Mouse (Mus musculus) E14TG2a.4 (cell line): ENCODE measurements around the gene Scel.

Experiments
- H3K27me3 ChIP-seq: 2 replicates; pipeline ENCODE4 v1.6.1; 2014; ENCODE audit warnings: low read length, control low read depth; ENCODE audit not compliant: insufficient read depth
- H3K36me3 ChIP-seq: 2 replicates; pipeline ENCODE4 v1.6.1; 2014; ENCODE audit warnings: low read length, control low read depth; ENCODE audit not compliant: insufficient read depth
- H3K4me1 ChIP-seq: replicated peaks from 2 replicates; pipeline ENCODE4 v1.6.1; 2014; ENCODE audit warnings: low read depth, low read length, control low read depth
- H3K4me3 ChIP-seq: replicated peaks from 2 replicates; pipeline ENCODE4 v1.5.1; 2014; ENCODE audit warnings: mild to moderate bottlenecking, low read length
- H3K9me3 ChIP-seq: 2 replicates; pipeline ENCODE4 v1.6.1; 2014; ENCODE audit warnings: low read length, control low read depth
- CTCF ChIP-seq: conservative IDR thresholded peaks from 2 replicates; pipeline ENCODE4 v1.5.1; 2014; ENCODE audit warnings: low read length
- NANOG ChIP-seq: IDR thresholded peaks from 2 replicates; pipeline ENCODE4 v1.6.1; 2014; ENCODE audit warnings: borderline replicate concordance, low read length, mixed read lengths
- POU5F1 ChIP-seq: IDR thresholded peaks from 2 replicates; pipeline ENCODE4 v1.6.1; 2014; ENCODE audit warnings: low read length, borderline replicate concordance

Gene Scel

GRCm38 (mm10) chr14:103613573-103614271 is 100.6 kb downstream of the Scel start:
- Histone ChIP-seq H3K36me3 (no peaks in the 10 kb centered on the region), H3K27me3 (no peaks in the 10 kb centered on the region), H3K4me3 (no peak overlapping the region), H3K9me3 (no peaks in the 10 kb centered on the region), H3K4me1 (no peaks in the 10 kb centered on the region)
- no peak for TF ChIP-seq CTCF
- no peak for TF ChIP-seq POU5F1
- no peak for TF ChIP-seq NANOG

GRCm38 (mm10) chr14:103614272-103614587 is 101.1 kb downstream of the Scel start:
- H3K9me3 ChIP-seq, result peaks cover 4% of the 10 kb centered on the region; the same call in 1 of the 2 replicates
- TF ChIP-seq NANOG, result no peak
- no peak for TF ChIP-seq POU5F1
- no peak for TF ChIP-seq CTCF
- H3K27me3 ChIP-seq, result no peaks in the 10 kb centered on the region
- H3K36me3 ChIP-seq, result no peaks in the 10 kb centered on the region
- no peaks in the 10 kb centered on the region for H3K4me1 ChIP-seq
- no peak overlapping the region for H3K4me3 ChIP-seq

GRCm38 (mm10) chr14:103619756-103620155 is 106.6 kb downstream of the Scel start:
- Histone ChIP-seq H3K36me3 (no peaks in the 10 kb centered on the region), H3K27me3 (no peaks in the 10 kb centered on the region), H3K4me1 (no peaks in the 10 kb centered on the region), H3K4me3 (no peak overlapping the region), H3K9me3 (peaks cover 8% of the 10 kb centered on the region; the same call in 1 of the 2 replicates)
- no peak for TF ChIP-seq POU5F1
- no peak for TF ChIP-seq NANOG
- TF ChIP-seq CTCF, result no peak

- no peaks in the 10 kb centered on the region for H3K36me3 ChIP-seq
- H3K4me3 ChIP-seq, result no peak overlapping the region
- peaks cover 8% of the 10 kb centered on the region; the same call in 1 of the 2 replicates for H3K9me3 ChIP-seq
- no peaks in the 10 kb centered on the region for H3K27me3 ChIP-seq
- no peaks in the 10 kb centered on the region for H3K4me1 ChIP-seq
- TF ChIP-seq CTCF (no peak), POU5F1 (no peak), NANOG (no peak)
Measured at GRCm38 (mm10) chr14:103621207-103621606, 108.1 kb downstream of the Scel start.

GRCm38 (mm10) chr14:103626100-103626499 is 113.0 kb downstream of the Scel start:
- Histone ChIP-seq H3K4me1 (no peaks in the 10 kb centered on the region), H3K4me3 (no peak overlapping the region)
- TF ChIP-seq CTCF (no peak), POU5F1 (no peak), NANOG (no peak)

GRCm38 (mm10) chr14:103629639-103630364 is 116.7 kb downstream of the Scel start:
- no peak overlapping the region for H3K4me3 ChIP-seq
- no peaks in the 10 kb centered on the region for H3K4me1 ChIP-seq
- TF ChIP-seq CTCF (no peak), NANOG (no peak), POU5F1 (no peak)
- no peaks in the 10 kb centered on the region for H3K36me3 ChIP-seq
- peaks cover 28% of the 10 kb centered on the region for H3K9me3 ChIP-seq
- H3K27me3 ChIP-seq, result no peaks in the 10 kb centered on the region

More at GRCm38 (mm10) chr14:103626100-103626499, 113.0 kb downstream of the Scel start:
- H3K27me3 ChIP-seq, result no peaks in the 10 kb centered on the region
- H3K36me3 ChIP-seq, result no peaks in the 10 kb centered on the region
- H3K9me3 ChIP-seq, result peaks cover 5% of the 10 kb centered on the region

GRCm38 (mm10) chr14:103630545-103630944 is 117.4 kb downstream of the Scel start:
- no peak for TF ChIP-seq POU5F1
- TF ChIP-seq NANOG, result no peak
- TF ChIP-seq CTCF, result no peak; the same call in 1 of the 2 replicates
- Histone ChIP-seq H3K36me3 (no peaks in the 10 kb centered on the region), H3K4me3 (no peak overlapping the region), H3K9me3 (peaks cover 32% of the 10 kb centered on the region), H3K27me3 (no peaks in the 10 kb centered on the region), H3K4me1 (no peaks in the 10 kb centered on the region)

GRCm38 (mm10) chr14:103643933-103644332 is 130.8 kb downstream of the Scel start:
- Histone ChIP-seq H3K27me3 (no peaks in the 10 kb centered on the region), H3K4me1 (no peaks in the 10 kb centered on the region; the same call in 1 of the 2 replicates), H3K36me3 (no peaks in the 10 kb centered on the region), H3K9me3 (peaks cover 60% of the 10 kb centered on the region), H3K4me3 (no peak overlapping the region)
- TF ChIP-seq CTCF (no peak), POU5F1 (no peak), NANOG (no peak)

GRCm38 (mm10) chr14:103647981-103648380 is 134.8 kb downstream of the Scel start:
- Histone ChIP-seq H3K4me1 (peaks cover 9% of the 10 kb centered on the region; the same call in 1 of the 2 replicates), H3K36me3 (no peaks in the 10 kb centered on the region), H3K9me3 (peaks cover 51% of the 10 kb centered on the region), H3K27me3 (no peaks in the 10 kb centered on the region), H3K4me3 (no peak overlapping the region)
- TF ChIP-seq POU5F1, result no peak
- TF ChIP-seq CTCF, result no peak
- no peak for TF ChIP-seq NANOG
